ENCODE assay signal across 13 mouse cellular contexts in the genomic region with DNA sequence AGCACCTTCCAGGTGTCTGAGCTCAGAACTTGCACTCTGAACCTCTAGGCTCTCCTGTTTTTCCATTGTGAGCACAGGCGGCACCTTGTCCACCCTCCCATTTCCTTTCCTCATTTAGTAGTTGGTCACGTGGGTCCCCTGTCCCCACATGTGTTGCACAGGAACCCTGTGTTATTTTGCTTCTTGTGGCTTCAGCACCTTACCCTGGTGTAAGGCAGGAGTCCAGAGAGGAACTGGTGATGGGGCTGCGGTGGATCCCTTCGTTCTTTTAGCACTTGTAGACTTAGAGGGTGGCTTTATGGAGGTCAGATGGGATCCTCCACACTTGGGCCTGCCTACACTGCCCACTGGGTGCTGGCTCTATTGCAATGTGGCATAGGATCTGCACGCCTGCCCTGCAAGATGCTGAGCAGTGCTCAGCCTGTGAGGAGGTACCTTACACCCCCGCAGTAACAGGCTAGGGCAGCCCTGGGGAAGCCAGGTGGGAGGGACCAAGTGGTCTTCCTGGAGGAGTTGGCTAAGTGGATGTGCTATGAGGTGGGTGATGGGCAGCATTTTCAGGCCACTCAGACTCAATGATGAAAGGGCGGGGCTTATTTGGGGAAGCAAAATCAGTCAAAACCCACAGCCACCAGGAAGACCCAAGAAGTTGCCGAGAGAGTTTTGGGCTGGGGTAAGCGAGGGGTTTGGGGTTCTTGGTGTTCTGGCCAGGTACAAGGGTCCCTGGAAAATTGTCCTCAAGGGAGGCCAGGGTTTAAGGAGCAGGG. TPM values are rescaled to one million over a fixed set of nuclear protein-coding genes. Genes with fewer than 3 reads are reported as not detected.
DNase-seq lines count a peak whose midpoint lies in the region; ATAC-seq and TF ChIP-seq lines count a peak whose summit lies in the region.
"Had no signal": no experiment of that assay in that cellular context is flagged by ENCODE, and none has a peak within 500 bp of the region (broad histone marks: within the 10 kb centered on the region; RNA-seq: fewer than 3 reads in every experiment).

No protein-coding gene starts in this region.

- 0 out of 2 replicates have a peak, but pooled peaks cover 2% of the 10 kb centered on the region for H3K36me3 ChIP-seq in liver, embryonic 11.5 days (ENCODE audit: control insufficient read depth, insufficient read depth, low read length)
- peaks cover 10% of the 10 kb centered on the region for H3K36me3 ChIP-seq in myocyte (ENCODE audit: control insufficient read depth, insufficient read depth)
- H3K36me3 ChIP-seq: heart, embryonic 10.5 days; intestine, embryonic 15.5 days; midbrain, embryonic 15.5 days had no signal

- peak overlapping the region; percentile 20 for H3K4me3 ChIP-seq in liver, embryonic 11.5 days (ENCODE audit: low read depth, low read length)
- H3K4me3 ChIP-seq in myocyte = no peak overlapping the region
- H3K4me3 ChIP-seq: heart, embryonic 10.5 days; intestine, embryonic 15.5 days; midbrain, embryonic 15.5 days had no signal

- DNase-seq in adrenal gland, adult (ENCODE audit: inconsistent age in 2 of 2, low spot score in 1 of 2) = peak; percentile 13 to 58
- no peak for DNase-seq in adrenal gland, adult 2 months
- peak; percentile 14 to 49 for DNase-seq in CD8-positive naive resting alpha-beta T cell, adult 2 months (ENCODE audit: low read depth in 2 of 2, low spot score in 2 of 2)
- no peak for DNase-seq in liver, embryonic 11.5 days (ENCODE audit: low spot score)
- DNase-seq in urinary bladder, postnatal 36 days (ENCODE audit: low spot score in 2 of 2) = no peak
- no peak for DNase-seq in c-Kit-positive CD71-positive TER-119-positive erythroid progenitor cells, embryonic 14.5 days (ENCODE audit: low spot score)
- DNase-seq in cerebellum, adult 18-20 months = no peak
- DNase-seq: cerebellum, adult 11-12 months; retina, postnatal 1 day had no signal

- no peak overlapping the region for H3ac ChIP-seq in myocyte (ENCODE audit: control insufficient read depth, insufficient read length)

- H3K9ac ChIP-seq in liver, embryonic 11.5 days (ENCODE audit: low read depth, low read length) = peak overlapping the region; percentile 11
- H3K9ac ChIP-seq: intestine, embryonic 15.5 days; midbrain, embryonic 15.5 days had no signal

- no peak for ATAC-seq in liver, embryonic 11.5 days (replicated peaks; ENCODE audit: low FRiP score)
- ATAC-seq: intestine, embryonic 15.5 days; midbrain, embryonic 15.5 days had no signal

- H3K4me1 ChIP-seq in liver, embryonic 11.5 days (replicated peaks; ENCODE audit: control insufficient read depth, insufficient read depth, low read length) = peaks cover 65% of the 10 kb centered on the region
- H3K4me1 ChIP-seq: intestine, embryonic 15.5 days; midbrain, embryonic 15.5 days had no signal

- peak overlapping the region; percentile 57 for H3K4me2 ChIP-seq in liver, embryonic 11.5 days
- no peak overlapping the region for H3K4me2 ChIP-seq in myocyte (ENCODE audit: low read depth)
- H3K4me2 ChIP-seq: intestine, embryonic 15.5 days; midbrain, embryonic 15.5 days had no signal

- H3K79me2 ChIP-seq in myocyte (ENCODE audit: control insufficient read depth, insufficient read depth) = peaks cover 68% of the 10 kb centered on the region

- TF ChIP-seq POLR2A in myocyte (IDR thresholded peaks at IDR 0.05; ENCODE audit: insufficient read length, low read depth) = peak; percentile 20

- H3K9me3 ChIP-seq in liver, embryonic 11.5 days (ENCODE audit: control insufficient read depth, low read length) = no peaks in the 10 kb centered on the region
- H3K9me3 ChIP-seq: heart, embryonic 10.5 days; intestine, embryonic 15.5 days; midbrain, embryonic 15.5 days had no signal

- WGBS in liver, embryonic 11.5 days = 53% methylated on average over 9 of the region's 9 CpGs

- peak overlapping the region; percentile 65 for H3K27ac ChIP-seq in liver, embryonic 11.5 days (ENCODE audit: low read depth, low read length)
- H3K27ac ChIP-seq: intestine, embryonic 15.5 days; midbrain, embryonic 15.5 days had no signal

- H3K27me3 ChIP-seq in liver, embryonic 11.5 days (replicated peaks; ENCODE audit: control insufficient read depth, insufficient read depth, low read length) = no peaks in the 10 kb centered on the region
- H3K27me3 ChIP-seq in myocyte (ENCODE audit: control insufficient read depth, insufficient read depth, insufficient read length) = no peaks in the 10 kb centered on the region
- H3K27me3 ChIP-seq: intestine, embryonic 15.5 days; midbrain, embryonic 15.5 days had no signal

TF ChIP-seq in myocyte, 11 proteins besides CTCF, POLR2A, EP300 and RAD21:
- TF ChIP-seq USF1 (IDR thresholded peaks at IDR 0.05; ENCODE audit: low read depth) (no peak), MYOG (IDR thresholded peaks at IDR 0.05; ENCODE audit: control insufficient read depth in 1 of 3, insufficient read depth in 1 of 3, insufficient read length in 2 of 3, low read depth in 2 of 3) (no peak), POLR2AphosphoS2 (IDR thresholded peaks at IDR 0.05; ENCODE audit: insufficient read length, low read depth) (no peak), TCF12 (IDR thresholded peaks at IDR 0.05; ENCODE audit: insufficient read depth, poor library complexity, severe bottlenecking) (no peak), E2F4 (IDR thresholded peaks at IDR 0.05; ENCODE audit: insufficient read depth) (no peak)
TF ChIP-seq in myocyte: peak in this region for 0.

RNA-seq across cellular contexts. Expression of a gene that starts 21.6 kb away (rescaled TPM):
- total RNA-seq in adrenal gland, adult 2 months (2021) = 10 to 100 TPM in 1 of 2 experiments, 1 to 10 TPM in 1; 4.8 to 18.6 TPM
- polyA plus RNA-seq in adrenal gland, adult 2 months (2012; rRNA removed) = 8.7 and 11.3 TPM in 2 replicates
- 46.6 and 49.7 TPM in 2 replicates for polyA plus RNA-seq in liver, embryonic 11.5 days (2014; fragmentation: Nextera tagmentation; extraction: Ambion mirVana)
- 72.3 TPM for polyA plus RNA-seq in myocyte (2012; fragmentation: generic; extraction: Trizol)

Comparison
In these comparisons a context has a peak if more than half of its experiments do, and no peak if none do; other contexts are left out.
1. DNase-seq: peak in adrenal gland, adult (2 of 2) and CD8-positive naive resting alpha-beta T cell, adult 2 months (2 of 2); none in adrenal gland, adult 2 months (single experiment), liver, embryonic 11.5 days (single experiment), urinary bladder, postnatal 36 days (0 of 2), c-Kit-positive CD71-positive TER-119-positive erythroid progenitor cells, embryonic 14.5 days (single experiment) and cerebellum, adult 18-20 months (0 of 2).